Mouse (Mus musculus): ENCODE results near the gene Mei1. TPM values are rescaled to one million over a fixed set of nuclear protein-coding genes. Genes with fewer than 3 reads are reported as not detected.

Gene Mei1
- polyA plus RNA-seq, 1 experiment from 2014 or later = 0.05 TPM

GRCm38 (mm10) chr15:82047080-82047883 is 22.5 kb upstream of the Mei1 start, which contains the start of gene Snu13:
Gene Snu13 (minus strand): TSS chr15:82047598.
- H3K9ac ChIP-seq = peak within 1 kb of the TSS; percentile 99
- ATAC-seq (replicated peaks; ENCODE audit: low FRiP score) = peak; percentile 80
- H3K9me3 ChIP-seq (replicated peaks) = no peaks in the 10 kb centered on the region
- peaks cover 21% of the 10 kb centered on the region for H3K4me1 ChIP-seq
- H3K36me3 ChIP-seq = peaks cover 20% of the 10 kb centered on the region
- H3K4me2 ChIP-seq = peak within 1 kb of the TSS; percentile 84
- peak within 1 kb of the TSS; percentile 96 for H3K27ac ChIP-seq
- H3K27me3 ChIP-seq = 0 out of 2 replicates have a peak, but pooled peaks cover 2% of the 10 kb centered on the region
- peak within 1 kb of the TSS; percentile 100 for H3K4me3 ChIP-seq (replicated peaks)
- WGBS = under 1% methylated on average over 71 of the region's 74 CpGs

GRCm38 (mm10) chr15:82052544-82052943 is 17.3 kb upstream of the Mei1 start:
- H3K4me2 ChIP-seq = no peak overlapping the region
- peaks cover 4% of the 10 kb centered on the region; the same call in 1 of the 2 replicates for H3K4me1 ChIP-seq
- no peak for ATAC-seq (replicated peaks; ENCODE audit: low FRiP score)
- no peaks in the 10 kb centered on the region for H3K36me3 ChIP-seq
- no peaks in the 10 kb centered on the region for H3K9me3 ChIP-seq (replicated peaks)
- 49% methylated on average over 5 of the region's 5 CpGs for whole genome bisulfite sequencing
- no peak overlapping the region for H3K27ac ChIP-seq
- no peak overlapping the region for H3K9ac ChIP-seq
- no peak overlapping the region for H3K4me3 ChIP-seq (replicated peaks)
- 0 out of 2 replicates have a peak, but pooled peaks cover 2% of the 10 kb centered on the region for H3K27me3 ChIP-seq

GRCm38 (mm10) chr15:82058719-82059201 is 11.0 kb upstream of the Mei1 start, which contains the start of gene 4930407I10Rik:
Gene 4930407I10Rik (plus strand): TSS chr15:82059151.
- Histone ChIP-seq H3K9me3 (replicated peaks) (no peaks in the 10 kb centered on the region), H3K4me2 (no peak within 1 kb of the TSS), H3K4me3 (replicated peaks) (no peak within 1 kb of the TSS), H3K36me3 (no peaks in the 10 kb centered on the region), H3K9ac (no peak within 1 kb of the TSS), H3K4me1 (no peaks in the 10 kb centered on the region), H3K27ac (no peak within 1 kb of the TSS), H3K27me3 (peaks cover 20% of the 10 kb centered on the region)
- 86% methylated on average over 1 of the region's 1 CpGs for WGBS
- ATAC-seq (replicated peaks; ENCODE audit: low FRiP score) = no peak

GRCm38 (mm10) chr15:82063909-82064308 is 5.9 kb upstream of the Mei1 start:
- H3K27me3 ChIP-seq = peaks cover 50% of the 10 kb centered on the region
- H3K36me3 ChIP-seq = no peaks in the 10 kb centered on the region
- no peak for ATAC-seq (replicated peaks; ENCODE audit: low FRiP score)
- 45% methylated on average over 14 of the region's 14 CpGs for WGBS
- no peak overlapping the region for H3K9ac ChIP-seq
- H3K4me2 ChIP-seq = no peak overlapping the region
- no peaks in the 10 kb centered on the region for H3K9me3 ChIP-seq (replicated peaks)
- no peak overlapping the region for H3K4me3 ChIP-seq (replicated peaks)
- no peak overlapping the region for H3K27ac ChIP-seq
- H3K4me1 ChIP-seq = no peaks in the 10 kb centered on the region

GRCm38 (mm10) chr15:82065511-82065910 is 4.3 kb upstream of the Mei1 start:
- whole genome bisulfite sequencing = 15% methylated on average over 7 of the region's 7 CpGs
- peaks cover 66% of the 10 kb centered on the region for H3K27me3 ChIP-seq
- no peaks in the 10 kb centered on the region for H3K36me3 ChIP-seq
- 0 out of 2 replicates have a peak overlapping the region, but pooled peaks have one; percentile 7 for H3K9ac ChIP-seq
- H3K9me3 ChIP-seq (replicated peaks) = no peaks in the 10 kb centered on the region
- H3K27ac ChIP-seq = no peak overlapping the region
- ATAC-seq (replicated peaks; ENCODE audit: low FRiP score) = no peak; the same call in 1 of the 2 replicates
- H3K4me2 ChIP-seq = peak overlapping the region; percentile 25; the same call in 1 of the 2 replicates
- H3K4me1 ChIP-seq = peaks cover 5% of the 10 kb centered on the region
- H3K4me3 ChIP-seq (replicated peaks) = no peak overlapping the region

- Histone ChIP-seq H3K4me3 (replicated peaks) (no peak overlapping the region), H3K9me3 (replicated peaks) (no peaks in the 10 kb centered on the region), H3K4me1 (peaks cover 5% of the 10 kb centered on the region), H3K36me3 (no peaks in the 10 kb centered on the region), H3K27me3 (peaks cover 51% of the 10 kb centered on the region), H3K9ac (no peak overlapping the region), H3K27ac (no peak overlapping the region), H3K4me2 (no peak overlapping the region)
- 90% methylated on average over 26 of the region's 26 CpGs for WGBS
- no peak for ATAC-seq (replicated peaks; ENCODE audit: low FRiP score)
These were observed 2.1 kb downstream of the Mei1 start for GRCm38 (mm10) chr15:82071816-82072469.

GRCm38 (mm10) chr15:82073490-82073889 is 3.7 kb downstream of the Mei1 start:
- no peak overlapping the region for H3K4me2 ChIP-seq
- H3K27me3 ChIP-seq = peaks cover 42% of the 10 kb centered on the region
- H3K4me1 ChIP-seq = peaks cover 5% of the 10 kb centered on the region
- ATAC-seq (replicated peaks; ENCODE audit: low FRiP score) = no peak
- no peak overlapping the region for H3K27ac ChIP-seq
- WGBS = 87% methylated on average over 7 of the region's 7 CpGs
- H3K9me3 ChIP-seq (replicated peaks) = no peaks in the 10 kb centered on the region
- H3K36me3 ChIP-seq = no peaks in the 10 kb centered on the region
- H3K9ac ChIP-seq = no peak overlapping the region
- no peak overlapping the region for H3K4me3 ChIP-seq (replicated peaks)

GRCm38 (mm10) chr15:82079883-82080282 is 10.1 kb downstream of the Mei1 start:
- Histone ChIP-seq H3K36me3 (no peaks in the 10 kb centered on the region), H3K4me2 (no peak overlapping the region), H3K9ac (no peak overlapping the region), H3K4me1 (no peaks in the 10 kb centered on the region), H3K9me3 (replicated peaks) (no peaks in the 10 kb centered on the region), H3K4me3 (replicated peaks) (no peak overlapping the region), H3K27ac (no peak overlapping the region), H3K27me3 (peaks cover 2% of the 10 kb centered on the region; the same call in 1 of the 2 replicates)
- no peak for ATAC-seq (replicated peaks; ENCODE audit: low FRiP score)
- WGBS = 56% methylated on average over 10 of the region's 10 CpGs

- no peaks in the 10 kb centered on the region for H3K4me1 ChIP-seq
- no peaks in the 10 kb centered on the region for H3K36me3 ChIP-seq
- H3K4me3 ChIP-seq (replicated peaks) = no peak overlapping the region
- no peaks in the 10 kb centered on the region for H3K9me3 ChIP-seq (replicated peaks)
- peaks cover 4% of the 10 kb centered on the region; the same call in 1 of the 2 replicates for H3K27me3 ChIP-seq
- ATAC-seq (replicated peaks; ENCODE audit: low FRiP score) = no peak
- no peak overlapping the region for H3K9ac ChIP-seq
- H3K4me2 ChIP-seq = no peak overlapping the region
- 36% methylated on average over 7 of the region's 7 CpGs for WGBS
- no peak overlapping the region for H3K27ac ChIP-seq
These were observed 11.4 kb downstream of the Mei1 start for GRCm38 (mm10) chr15:82081161-82081560.

GRCm38 (mm10) chr15:82085606-82086005 is 15.8 kb downstream of the Mei1 start:
- Histone ChIP-seq H3K4me3 (replicated peaks) (no peak overlapping the region), H3K4me2 (no peak overlapping the region), H3K9ac (no peak overlapping the region), H3K9me3 (replicated peaks) (no peaks in the 10 kb centered on the region), H3K36me3 (no peaks in the 10 kb centered on the region), H3K27me3 (peaks cover 8% of the 10 kb centered on the region; the same call in 1 of the 2 replicates), H3K4me1 (no peaks in the 10 kb centered on the region), H3K27ac (no peak overlapping the region)
- 77% methylated on average over 9 of the region's 9 CpGs for WGBS
- ATAC-seq (replicated peaks; ENCODE audit: low FRiP score) = no peak

GRCm38 (mm10) chr15:82086131-82086530 is 16.3 kb downstream of the Mei1 start:
- no peak overlapping the region for H3K27ac ChIP-seq
- no peak for ATAC-seq (replicated peaks; ENCODE audit: low FRiP score)
- WGBS = 78% methylated on average over 12 of the region's 12 CpGs

GRCm38 (mm10) chr15:82087266-82087665 is 17.5 kb downstream of the Mei1 start:
- Histone ChIP-seq H3K27me3 (peaks cover 8% of the 10 kb centered on the region; the same call in 1 of the 2 replicates), H3K4me1 (no peaks in the 10 kb centered on the region), H3K27ac (no peak overlapping the region), H3K36me3 (no peaks in the 10 kb centered on the region), H3K9ac (no peak overlapping the region), H3K4me2 (no peak overlapping the region), H3K9me3 (replicated peaks) (no peaks in the 10 kb centered on the region), H3K4me3 (replicated peaks) (no peak overlapping the region)
- no peak for ATAC-seq (replicated peaks; ENCODE audit: low FRiP score)
- 6% methylated on average over 10 of the region's 10 CpGs for WGBS

More at GRCm38 (mm10) chr15:82086131-82086530, 16.3 kb downstream of the Mei1 start:
- Histone ChIP-seq H3K27me3 (peaks cover 8% of the 10 kb centered on the region; the same call in 1 of the 2 replicates), H3K4me2 (no peak overlapping the region), H3K36me3 (no peaks in the 10 kb centered on the region), H3K9ac (no peak overlapping the region), H3K9me3 (replicated peaks) (no peaks in the 10 kb centered on the region), H3K4me3 (replicated peaks) (no peak overlapping the region), H3K4me1 (no peaks in the 10 kb centered on the region)

Data from kidney, embryonic 15.5 days (tissue).